Mouse (Mus musculus): Measurements from ENCODE around the gene 1810013L24Rik. TPM values are rescaled to one million over a fixed set of nuclear protein-coding genes. Genes with fewer than 3 reads are reported as not detected.
"Not testable (repeated sequence)": the region's sequence is repeated elsewhere in the genome, so short reads cannot be mapped to it uniquely, and the experiment has no call there.

Gene 1810013L24Rik
- polyA plus RNA-seq, 1 experiment from 2014 or later = 17.2 TPM

DNA sequence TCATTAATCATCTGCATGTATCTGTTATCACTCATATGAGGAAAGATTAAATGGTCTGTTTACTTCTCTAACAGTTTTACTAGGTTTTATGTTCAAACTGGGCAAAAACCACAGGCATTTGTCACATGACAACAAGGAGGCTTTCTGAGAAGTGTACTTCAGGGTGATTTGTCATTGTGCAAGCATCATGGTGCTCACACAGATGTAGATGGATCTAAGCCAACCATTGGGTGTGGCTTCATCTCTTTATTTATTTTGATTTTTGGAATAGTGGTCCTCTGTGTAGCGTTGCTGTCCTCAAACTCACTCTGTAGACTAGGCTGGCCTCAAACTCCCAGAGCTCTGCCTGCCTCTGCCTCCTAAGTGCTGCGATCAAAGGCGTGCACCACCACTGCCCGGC, 65.4 kb downstream of the 1810013L24Rik start:
- WGBS = 87% methylated on average over 4 of the region's 4 CpGs
- Histone ChIP-seq H3K4me1 (ENCODE audit: control insufficient read depth, insufficient read depth, low read length) (no peaks in the 10 kb centered on the region), H3K36me3 (ENCODE audit: control insufficient read depth, insufficient read depth, low read length) (no peaks in the 10 kb centered on the region), H3K27me3 (ENCODE audit: control insufficient read depth, insufficient read depth, low read length) (no peaks in the 10 kb centered on the region), H3K4me2 (replicated peaks; ENCODE audit: low read depth, low read length) (no peak overlapping the region), H3K27ac (ENCODE audit: low read depth, low read length) (no peak overlapping the region), H3K9ac (ENCODE audit: low read depth, low read length) (no peak overlapping the region), H3K4me3 (ENCODE audit: low read length) (no peak overlapping the region), H3K9me3 (ENCODE audit: control insufficient read depth, low read length) (no peaks in the 10 kb centered on the region)
- no peak for ATAC-seq (ENCODE audit: low FRiP score, low TSS enrichment)

GRCm38 (mm10) chr16:8906115-8906514, 76.2 kb downstream of the 1810013L24Rik start:
- H3K9me3 ChIP-seq (ENCODE audit: control insufficient read depth, low read length); ATAC-seq (ENCODE audit: low FRiP score, low TSS enrichment); H3K4me2 ChIP-seq (replicated peaks; ENCODE audit: low read depth, low read length); H3K36me3 ChIP-seq (ENCODE audit: control insufficient read depth, insufficient read depth, low read length); H3K4me3 ChIP-seq (ENCODE audit: low read length); H3K27me3 ChIP-seq (ENCODE audit: control insufficient read depth, insufficient read depth, low read length); H3K4me1 ChIP-seq (ENCODE audit: control insufficient read depth, insufficient read depth, low read length); H3K9ac ChIP-seq (ENCODE audit: low read depth, low read length); H3K27ac ChIP-seq (ENCODE audit: low read depth, low read length): not testable (repeated sequence)
- WGBS = 16% methylated on average over 2 of the region's 2 CpGs

Other genes with a start within 250 kb of the 1810013L24Rik start
- gene Pmm2, start 192.4 kb upstream of the 1810013L24Rik start, polyA plus RNA-seq (2014; fragmentation: Nextera tagmentation; extraction: Ambion mirVana) = 44.5 and 59.4 TPM in 2 replicates
- gene Tmem186, start 192.4 kb upstream of the 1810013L24Rik start, polyA plus RNA-seq (2014; fragmentation: Nextera tagmentation; extraction: Ambion mirVana) = 11.0 and 13.7 TPM in 2 replicates
- gene Carhsp1, start 157.9 kb upstream of the 1810013L24Rik start, polyA plus RNA-seq (2014; fragmentation: Nextera tagmentation; extraction: Ambion mirVana) = 23.1 and 45.2 TPM in 2 replicates
- gene Gm5767, start 149.3 kb upstream of the 1810013L24Rik start, polyA plus RNA-seq (2014; fragmentation: Nextera tagmentation; extraction: Ambion mirVana) = not detected in 2 replicates
- 46.2 and 61.4 TPM in 2 replicates for gene Usp7, start 37.8 kb upstream of the 1810013L24Rik start, polyA plus RNA-seq (2014; fragmentation: Nextera tagmentation; extraction: Ambion mirVana)